Mouse (Mus musculus) ES-Bruce4 (cell line): ENCODE results near the gene Cebpa.

ENCODE experiments used
- CTCF ChIP-seq: IDR thresholded peaks from one replicate; pipeline ENCODE4 v1.8.1; 2011; ENCODE audit warnings: low read depth, low read length
- POLR2A ChIP-seq: IDR thresholded peaks from one replicate; pipeline ENCODE4 v1.8.1; 2011; ENCODE audit warnings: low read length; ENCODE audit not compliant: insufficient read depth

GRCm38 (mm10) chr7:35090550-35090949 is 28.5 kb upstream of the Cebpa start:
- TF ChIP-seq POLR2A, result no peak
- no peak for TF ChIP-seq CTCF
